Mouse (Mus musculus): Measurements from ENCODE around the gene Gpam. TPM values are rescaled to one million over a fixed set of nuclear protein-coding genes. Genes with fewer than 3 reads are reported as not detected.
A peak's percentile ranks its signal among the peaks of the same experiment; 100 is the strongest.

Gene Gpam
- polyA plus RNA-seq, 2 experiments from 2014 or later, result 1.6 to 2.1 TPM

DNA sequence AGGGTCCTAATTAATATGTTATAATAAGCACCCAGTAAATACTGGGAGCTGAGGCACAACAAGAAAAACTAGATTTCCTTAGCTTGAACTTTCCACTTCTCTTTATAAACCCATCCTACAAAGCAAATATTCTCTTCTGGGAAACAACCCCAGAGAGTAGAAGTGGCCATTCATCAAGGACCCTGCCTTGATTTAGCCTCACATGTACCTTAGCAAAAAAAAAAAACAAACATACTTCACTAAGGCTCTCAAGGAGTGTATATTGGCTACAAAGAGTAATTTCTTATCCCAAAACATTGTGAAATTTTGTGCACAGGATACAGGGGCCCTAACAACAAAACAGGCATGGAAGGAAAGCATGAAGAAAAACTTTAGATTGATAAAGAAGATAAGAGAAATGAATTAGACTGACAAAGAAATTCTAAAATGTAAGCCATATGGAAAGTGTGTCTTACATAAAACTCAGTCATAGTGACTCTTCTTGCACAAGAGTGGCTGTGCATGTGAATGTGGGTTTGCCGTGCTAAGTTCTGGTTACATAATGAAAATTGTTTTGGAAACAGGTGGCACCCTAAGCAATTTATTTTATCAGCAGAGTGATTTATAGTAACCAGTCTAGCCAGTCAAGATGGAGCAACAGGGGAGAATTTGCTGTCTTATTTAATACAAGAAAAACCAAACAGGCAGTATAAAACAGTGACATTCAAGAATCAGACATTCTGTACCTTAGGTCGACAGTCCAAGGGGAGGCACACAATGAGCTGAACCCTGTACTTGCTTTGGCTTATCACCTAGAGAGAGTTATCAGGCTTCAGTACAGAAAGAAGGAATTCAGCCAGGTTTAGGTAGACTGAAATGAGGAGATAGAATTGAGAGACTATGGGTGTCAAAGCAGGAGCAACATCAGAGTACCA lies 26.6 kb downstream of the Gpam start:
- ATAC-seq, result no peak

DNA sequence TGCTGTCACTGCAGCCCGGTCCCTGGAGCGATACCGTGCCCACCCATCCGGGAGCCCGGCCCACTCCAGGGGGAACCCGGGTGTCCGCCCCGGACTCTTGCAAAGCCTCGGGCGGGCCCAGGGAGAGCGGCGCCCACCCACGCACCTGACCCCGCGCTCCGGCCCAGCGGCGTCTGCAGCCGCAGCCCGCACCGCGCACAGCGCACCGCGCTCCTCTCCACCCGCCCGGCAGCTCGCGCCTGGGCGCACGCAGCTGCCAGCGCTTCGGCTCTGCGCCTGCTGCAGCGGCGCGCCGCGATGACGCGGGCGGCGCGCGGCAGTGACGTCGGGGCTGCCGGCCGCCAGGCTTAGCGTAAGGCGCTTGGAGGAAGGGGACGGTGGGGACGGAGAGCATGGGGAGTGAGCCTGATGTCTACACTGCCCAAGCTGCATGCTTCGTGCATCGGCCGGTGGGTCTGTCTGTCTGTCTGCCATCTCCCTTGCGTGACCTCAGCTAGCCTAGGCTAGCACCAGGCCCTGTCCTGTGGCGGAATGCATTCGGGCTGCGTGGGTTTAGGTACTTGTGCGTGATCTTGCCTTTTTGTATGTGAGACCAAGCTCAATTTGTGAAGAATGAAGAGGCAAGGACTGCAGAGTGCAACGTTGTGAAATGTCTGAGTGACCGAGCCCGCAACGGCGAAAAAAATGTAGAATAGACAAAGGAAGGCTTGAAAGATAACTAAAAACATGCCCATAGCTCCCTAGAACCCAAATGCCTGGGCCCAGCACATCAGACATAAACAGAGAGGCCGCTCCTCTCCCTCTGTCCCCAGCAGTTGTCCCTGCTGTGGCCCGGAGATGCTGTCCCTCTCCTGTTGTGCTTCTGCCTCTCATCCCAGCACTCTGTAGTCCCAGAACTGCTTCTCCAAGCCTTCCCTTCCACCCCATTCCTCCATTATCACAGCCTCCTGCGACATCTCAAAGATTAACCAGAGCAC lies 27.6 kb downstream of the Gpam start:
- ATAC-seq, result peak; percentile 90

DNA sequence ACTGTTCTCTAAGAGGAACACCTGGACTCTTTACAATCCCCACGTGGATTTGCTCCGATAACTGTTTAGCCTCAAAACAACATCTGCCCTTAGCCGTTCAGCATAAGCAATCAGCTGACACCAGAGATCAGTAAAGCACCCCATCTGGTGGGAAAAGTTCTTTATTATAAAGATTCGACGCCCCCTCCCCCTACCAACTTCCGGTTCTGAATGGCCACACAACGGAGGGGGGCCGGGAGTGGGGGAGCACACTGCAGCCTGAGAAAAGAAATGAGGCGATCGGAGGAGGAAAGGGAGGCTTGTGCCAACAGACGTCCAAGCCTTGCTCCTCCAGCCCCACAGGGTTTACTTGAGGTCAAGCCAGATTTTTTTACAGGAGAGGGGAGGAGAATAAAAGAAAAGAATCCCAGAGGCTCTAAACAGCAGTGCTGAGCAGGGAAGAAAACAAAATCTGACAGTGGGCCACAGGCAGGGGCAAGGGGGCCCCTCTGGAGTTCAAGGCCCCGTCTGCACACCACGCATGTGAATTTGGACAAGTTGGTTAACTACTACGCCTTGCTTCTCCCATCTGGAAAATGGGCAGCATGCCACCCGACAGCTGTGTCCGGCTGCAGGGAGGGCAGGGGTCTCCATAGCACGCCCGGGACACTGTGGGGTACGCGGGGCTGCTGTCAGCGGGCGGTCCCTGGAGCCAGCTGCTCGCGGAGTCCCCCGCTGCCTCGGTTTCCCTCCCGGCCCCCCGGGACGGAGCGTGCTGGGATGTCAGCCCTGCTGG lies 28.4 kb downstream of the Gpam start:
- ATAC-seq, result peak; percentile 5

DNA sequence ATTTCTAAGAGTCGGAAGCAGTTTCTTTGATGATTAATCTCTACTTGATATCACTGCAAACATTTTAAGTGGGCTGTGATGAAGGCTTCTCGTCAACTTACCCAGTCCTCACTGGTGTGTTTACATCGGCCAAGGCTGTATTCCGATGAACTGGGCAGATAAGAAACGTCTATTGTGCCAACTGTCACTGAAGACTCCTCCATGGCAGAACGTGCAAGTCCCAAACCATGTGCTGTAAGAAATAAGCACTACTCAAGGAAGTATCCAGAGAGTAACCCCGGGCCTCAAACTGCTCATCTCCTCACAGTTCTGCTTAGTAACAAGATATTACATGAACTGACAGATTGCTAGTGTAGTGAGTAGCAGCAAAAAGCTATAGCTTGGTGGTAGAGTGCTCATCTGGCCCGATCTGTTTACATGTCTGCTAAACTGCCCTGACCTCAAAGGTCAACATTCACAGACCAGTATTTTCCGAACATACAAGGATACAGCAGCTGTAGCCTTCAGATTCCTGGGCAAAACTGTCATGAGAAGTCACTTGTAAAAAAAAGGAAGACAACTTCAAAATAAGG lies 29.6 kb downstream of the Gpam start:
- ATAC-seq, result no peak

DNA sequence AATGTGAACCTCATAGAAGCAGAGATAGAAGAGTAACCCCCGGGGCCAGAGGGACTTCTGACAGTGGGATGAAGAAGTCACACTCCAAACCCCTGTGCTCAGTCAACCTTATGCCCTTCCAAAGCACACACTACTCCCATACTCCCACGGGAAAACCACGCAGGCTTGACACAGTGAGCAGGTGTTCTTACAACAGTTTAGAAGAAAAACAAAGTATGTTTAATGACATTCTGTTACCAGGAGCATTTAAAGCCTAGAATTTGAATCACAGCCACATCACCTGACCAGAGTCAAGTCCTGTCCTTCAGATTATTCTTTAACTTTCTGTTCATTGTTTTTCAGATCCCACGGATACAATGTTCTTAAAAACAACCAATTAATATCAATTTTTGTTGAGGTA lies 30.4 kb downstream of the Gpam start:
- no peak for ATAC-seq

DNA sequence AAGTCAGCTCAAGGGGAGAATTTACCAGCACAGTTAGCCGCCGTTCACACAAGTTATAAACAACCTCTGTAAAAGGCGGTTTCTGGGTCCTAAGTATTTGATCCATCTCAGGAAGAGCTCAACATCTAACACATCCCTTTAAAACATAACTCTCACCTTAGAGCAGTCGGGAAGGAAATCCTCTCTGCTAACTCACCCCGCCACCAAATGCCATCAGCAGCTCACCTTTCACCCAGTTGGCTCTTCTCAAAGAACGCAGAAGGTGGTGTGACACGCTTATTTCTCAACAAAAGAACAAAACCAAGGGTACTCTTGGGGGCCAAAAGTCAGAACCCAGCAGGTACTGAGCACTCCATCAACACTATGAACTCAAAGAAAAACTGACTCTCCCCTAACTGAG lies 31.5 kb downstream of the Gpam start:
- ATAC-seq, result no peak

DNA sequence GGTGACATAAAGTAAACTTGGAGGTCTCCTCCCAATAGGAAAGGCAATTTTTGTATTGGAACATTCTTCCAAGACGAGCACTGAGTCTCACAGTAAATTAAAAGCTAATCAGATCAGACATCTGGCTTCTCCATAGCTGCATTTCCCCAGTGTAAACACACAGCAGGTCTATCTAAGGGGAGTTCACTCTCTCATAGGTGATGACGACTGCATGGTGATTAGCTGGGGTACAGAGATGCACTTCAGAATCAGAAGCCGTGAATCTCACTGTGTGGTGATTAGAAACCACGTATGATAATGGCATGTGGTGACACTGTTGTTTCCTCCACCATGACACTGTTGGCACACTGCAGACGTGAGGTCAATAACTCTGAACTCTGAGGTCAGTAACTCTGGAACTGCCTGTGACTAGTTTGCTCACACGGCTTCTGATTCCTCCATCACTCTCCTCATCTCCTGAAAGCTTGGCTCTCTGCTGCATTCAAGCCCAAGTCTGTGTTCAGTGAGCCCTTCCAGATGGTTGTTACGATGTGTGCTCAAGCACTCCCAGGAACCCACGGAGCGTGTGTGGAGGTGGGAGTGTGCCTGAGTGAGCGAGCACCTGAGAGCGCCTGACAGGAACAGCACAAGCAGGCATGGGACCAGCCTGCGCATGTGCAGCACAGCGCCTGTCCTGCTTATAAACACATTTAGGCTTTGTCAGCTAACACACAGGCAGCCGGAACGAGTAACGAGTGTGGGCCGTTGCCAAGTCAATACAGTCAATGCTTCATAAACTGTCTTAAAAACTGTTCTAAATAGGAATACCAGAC lies 35.2 kb downstream of the Gpam start:
- no peak for ATAC-seq

DNA sequence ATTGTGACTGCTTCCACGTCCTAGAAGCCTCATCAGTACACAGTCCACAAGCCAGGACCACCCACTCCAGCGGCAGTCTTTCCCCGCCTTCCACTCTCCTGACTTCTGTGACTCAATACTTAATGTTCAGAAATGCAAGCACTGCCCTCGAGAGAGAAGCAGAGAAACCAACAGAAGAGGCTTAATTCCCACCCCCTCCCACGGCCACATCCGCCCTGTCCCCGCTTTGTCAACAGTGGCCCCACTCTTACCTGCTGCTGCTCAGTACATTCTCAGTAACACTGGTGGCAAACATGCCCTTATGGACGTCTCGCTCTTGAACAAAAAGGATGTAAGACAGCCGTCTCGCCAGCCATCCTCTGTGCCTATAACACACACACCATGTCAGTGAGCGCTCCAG lies 36.2 kb downstream of the Gpam start:
- no peak for ATAC-seq

DNA sequence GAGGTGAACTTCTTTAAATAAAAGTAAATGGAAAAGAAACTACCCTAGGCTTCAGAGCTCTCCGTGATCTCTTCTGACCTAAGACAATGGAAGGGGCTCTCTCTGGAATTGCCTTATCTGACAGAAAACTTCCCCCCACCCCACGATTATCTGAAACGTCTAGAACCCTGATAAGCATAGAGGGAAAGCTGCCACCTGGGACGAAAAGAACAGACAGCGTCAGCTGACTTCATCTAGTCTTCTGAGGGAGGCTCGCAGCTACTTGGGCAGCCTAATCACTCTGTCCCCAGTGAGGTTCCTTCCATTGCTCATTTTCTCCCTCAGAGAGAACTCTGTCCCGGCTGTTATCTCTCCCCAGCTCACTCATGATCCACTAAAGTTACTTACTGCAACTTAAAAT lies 36.9 kb downstream of the Gpam start:
- ATAC-seq, result no peak

DNA sequence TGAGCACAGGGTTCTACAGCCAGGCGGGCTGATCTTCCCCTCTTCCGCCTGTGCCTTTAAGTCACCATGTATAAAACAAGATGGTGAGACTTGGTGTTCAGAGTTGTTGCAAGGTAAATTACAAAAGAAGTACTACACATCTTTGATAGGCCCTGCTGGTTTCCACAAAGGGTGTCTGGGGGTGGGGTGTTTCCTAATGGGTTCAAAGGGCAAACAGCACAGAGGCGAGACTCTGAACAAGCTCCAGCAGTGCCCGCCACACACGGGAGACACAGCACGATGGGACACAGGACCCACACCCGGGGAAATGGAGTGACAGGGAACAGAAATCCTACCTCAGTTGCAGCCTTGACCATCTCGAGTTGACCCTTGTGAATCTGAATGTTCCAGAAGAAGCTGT lies 39.3 kb downstream of the Gpam start:
- ATAC-seq, result no peak

DNA sequence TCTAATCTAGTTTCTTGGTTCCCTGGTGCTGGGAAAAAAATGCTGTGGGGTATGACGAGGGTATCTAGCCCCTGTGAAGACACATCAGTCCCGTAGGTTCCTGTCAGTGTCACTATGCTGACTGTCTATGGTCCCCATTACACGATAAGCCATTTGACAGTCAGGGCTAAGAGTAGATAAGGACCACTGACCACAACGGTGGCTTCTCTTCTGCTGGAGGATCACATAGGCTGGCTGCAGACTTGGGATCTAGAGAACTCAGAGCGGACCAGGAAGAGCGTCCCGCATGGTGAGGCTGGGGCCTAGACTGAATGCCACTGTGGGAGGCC lies 41.2 kb downstream of the Gpam start:
- ATAC-seq, result no peak

DNA sequence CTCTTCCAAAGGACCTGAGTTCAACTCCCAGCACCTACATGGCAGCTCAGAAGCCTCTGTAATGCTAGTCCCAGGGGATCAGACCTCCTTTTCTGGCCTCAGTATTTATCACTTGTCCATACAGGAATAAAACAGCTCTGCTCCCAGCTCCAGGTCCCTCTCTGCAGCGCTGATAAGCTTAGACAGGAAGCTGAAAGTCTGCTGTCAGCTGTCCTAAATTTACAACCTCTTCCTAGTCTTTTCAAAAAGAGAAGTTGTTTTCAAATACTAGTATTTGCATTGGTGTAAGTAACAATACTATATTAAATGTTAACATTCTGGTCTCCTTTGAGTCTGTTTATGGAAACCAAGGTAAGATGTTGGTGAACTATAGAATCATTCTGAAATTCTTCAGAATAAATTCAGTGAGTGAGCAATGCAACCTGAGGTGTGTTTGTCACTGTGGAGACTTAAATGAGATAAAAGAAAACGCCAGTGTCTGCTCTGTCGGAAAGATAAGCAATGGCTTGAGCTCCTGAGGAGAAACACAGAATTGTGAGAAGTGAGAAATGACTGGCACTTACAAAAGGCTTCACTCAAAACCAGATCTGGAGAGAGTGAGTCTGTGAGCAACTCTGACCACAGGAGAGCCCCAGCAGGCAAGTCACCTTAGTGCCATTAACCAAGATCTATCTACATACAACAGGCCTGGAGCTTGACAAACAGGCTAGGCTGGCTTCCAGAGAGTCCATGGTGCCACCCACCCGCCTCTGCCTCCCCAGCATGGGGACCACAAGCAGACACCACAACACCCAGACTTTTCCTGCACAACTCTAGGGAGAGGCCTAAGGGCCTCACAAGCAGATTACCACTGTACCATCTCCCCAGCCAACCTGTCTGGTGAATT lies 41.8 kb downstream of the Gpam start:
- ATAC-seq, result no peak

DNA sequence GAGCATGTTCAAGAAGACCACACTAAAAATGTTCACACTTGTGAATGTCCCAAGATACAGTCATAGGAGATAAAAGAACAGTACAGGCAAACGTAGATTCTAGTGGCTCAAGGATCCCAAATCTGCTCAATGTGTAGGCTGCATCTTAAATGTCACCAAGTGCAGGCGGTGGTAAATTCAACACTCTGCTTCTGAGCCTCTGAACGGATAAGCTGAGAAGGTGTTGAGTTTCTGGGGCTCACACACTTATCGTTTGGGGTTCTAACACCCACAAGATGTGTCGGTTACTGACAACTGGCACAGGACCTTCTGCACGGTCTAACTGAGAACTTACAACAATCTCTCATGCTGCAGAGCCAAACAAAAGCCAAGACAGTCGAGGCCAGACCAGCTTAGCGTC lies 50.2 kb downstream of the Gpam start:
- no peak for ATAC-seq

DNA sequence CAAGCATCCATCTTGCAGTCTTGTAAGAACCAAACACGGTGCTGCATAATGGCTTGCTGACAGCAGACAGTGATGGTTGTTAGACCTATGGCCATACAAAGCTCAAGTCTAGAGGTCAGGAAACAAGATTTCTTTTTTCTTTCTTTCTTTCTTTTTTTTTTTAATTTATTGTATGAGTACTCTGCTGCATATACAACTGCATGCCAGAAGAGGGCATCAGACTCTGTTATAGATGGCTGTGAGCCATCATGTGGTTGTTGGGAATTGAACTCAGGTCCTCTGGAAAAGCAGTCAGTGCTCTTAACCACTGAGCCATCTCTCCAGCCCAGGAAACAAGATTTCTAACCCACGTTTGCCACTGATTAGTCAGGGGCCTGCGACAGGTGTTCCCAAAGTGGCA lies 54.0 kb downstream of the Gpam start:
- no peak for ATAC-seq

DNA sequence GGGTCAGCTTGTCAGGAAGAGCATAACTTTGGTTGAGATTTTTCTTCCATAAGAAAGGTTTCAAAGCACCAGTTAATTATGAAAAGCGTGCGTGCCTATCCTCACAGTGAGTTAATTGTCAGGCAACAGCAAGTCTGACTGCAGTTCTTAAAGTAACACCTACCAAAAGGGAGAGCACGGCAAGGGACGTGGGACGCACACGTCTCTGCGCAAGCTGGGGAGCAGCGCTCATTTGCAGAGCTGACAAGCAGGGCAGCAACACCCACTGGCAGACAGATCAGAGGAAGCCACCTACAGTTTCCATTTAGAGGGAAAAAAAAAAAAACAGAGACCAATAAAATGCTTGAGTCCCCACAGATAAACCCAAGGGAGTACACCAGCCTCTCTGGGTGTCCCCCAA lies 58.0 kb downstream of the Gpam start:
- no peak for ATAC-seq

DNA sequence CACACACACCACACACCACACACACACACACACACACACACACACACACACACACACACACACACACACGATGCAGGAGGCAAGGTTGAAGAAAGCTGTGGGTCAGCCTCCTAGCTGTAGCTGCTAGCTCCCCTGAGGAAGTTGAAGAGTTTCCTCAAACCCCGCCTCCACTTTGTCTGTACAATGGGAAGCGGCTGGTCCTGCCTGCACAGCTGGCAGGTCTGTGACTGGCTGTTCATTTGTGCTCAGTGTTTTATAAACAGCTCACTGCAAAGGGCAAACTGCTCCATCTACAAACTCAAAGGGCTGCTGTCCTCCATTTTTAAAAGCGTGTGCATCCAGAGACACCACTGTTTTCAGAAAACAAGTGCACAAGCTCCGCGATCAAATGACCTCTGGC lies 63.8 kb downstream of the Gpam start:
- ATAC-seq, result peak; percentile 52

DNA sequence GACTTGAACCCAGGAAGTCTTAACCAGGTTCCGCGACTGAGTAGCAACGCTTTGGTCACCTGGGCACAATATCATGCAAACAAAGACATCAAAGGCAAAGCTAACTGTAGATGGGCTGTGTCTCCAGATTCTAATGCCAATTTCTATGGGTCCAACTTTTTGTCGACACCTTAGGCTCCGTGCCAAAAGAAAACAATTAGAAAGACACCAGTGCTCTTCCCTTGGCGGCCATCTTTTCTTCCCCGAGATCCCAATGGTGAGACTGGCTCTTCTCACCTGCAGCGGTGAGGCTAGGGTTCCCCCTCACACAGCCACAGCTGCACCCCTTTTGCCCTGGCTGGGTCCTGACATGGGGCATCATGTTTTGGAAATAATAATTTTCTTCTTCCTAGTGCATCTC lies 64.5 kb downstream of the Gpam start:
- no peak for ATAC-seq

DNA sequence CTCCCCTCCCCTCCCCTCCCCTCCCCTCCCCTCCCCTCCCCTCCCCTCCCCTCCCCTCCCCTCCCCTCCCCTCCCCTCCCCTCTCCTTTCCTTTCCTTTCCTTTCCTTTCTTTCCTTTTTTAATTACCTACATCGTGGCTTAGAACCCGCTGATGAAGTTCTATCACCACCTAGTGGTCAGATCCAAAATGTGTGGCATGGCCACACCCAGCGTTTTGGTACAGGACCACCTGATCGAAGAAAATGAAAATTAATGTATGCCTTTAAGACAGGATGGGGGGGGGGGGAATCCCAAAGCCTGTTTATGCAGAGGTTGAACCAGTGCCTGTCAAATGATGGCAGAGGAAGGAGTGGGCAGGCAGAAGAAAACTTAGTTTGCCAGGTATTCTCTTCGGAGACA lies 65.1 kb downstream of the Gpam start:
- peak; percentile 82 for ATAC-seq

DNA sequence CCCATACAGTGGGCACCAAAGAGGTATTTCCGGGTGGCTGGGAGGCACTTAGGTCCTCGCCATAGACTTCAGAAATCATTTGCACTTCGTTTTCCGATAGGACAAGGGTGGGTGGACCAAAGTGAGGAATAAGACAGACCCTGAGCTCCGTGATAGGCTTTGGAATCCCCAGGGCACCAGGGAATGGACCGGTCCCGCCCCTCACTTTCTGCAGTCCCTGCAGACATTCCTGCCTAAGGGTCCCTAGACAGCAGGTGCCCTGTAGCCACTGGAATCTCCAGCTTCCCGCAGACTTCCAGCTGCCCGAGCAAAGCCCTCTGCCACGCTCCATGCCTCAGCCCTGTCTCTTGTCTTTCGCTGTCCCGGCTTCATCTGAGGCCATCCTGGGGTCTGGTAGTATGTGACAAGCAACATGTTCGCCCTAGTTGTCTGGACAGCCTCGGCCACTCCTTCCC lies 65.6 kb downstream of the Gpam start:
- no peak for ATAC-seq

DNA sequence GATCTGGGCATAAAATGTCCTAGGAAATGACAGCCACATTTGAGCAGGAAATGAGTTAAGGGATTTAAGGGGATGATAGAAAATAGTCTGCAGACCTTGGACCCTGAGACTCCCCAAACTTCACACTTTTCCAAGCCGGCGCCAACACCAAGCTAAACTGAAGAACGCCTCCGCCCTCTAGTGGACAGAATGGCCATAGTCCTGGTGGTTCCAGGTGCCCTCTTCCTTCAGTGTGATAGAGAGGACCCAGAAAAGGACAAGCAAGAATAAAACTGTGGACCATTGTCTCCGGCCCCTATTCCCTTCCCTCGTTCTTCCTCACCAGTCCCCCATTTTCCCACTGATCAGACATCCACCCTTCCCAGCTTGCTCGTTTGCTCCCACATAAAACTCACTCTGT lies 66.1 kb downstream of the Gpam start:
- peak; percentile 52 for ATAC-seq

DNA sequence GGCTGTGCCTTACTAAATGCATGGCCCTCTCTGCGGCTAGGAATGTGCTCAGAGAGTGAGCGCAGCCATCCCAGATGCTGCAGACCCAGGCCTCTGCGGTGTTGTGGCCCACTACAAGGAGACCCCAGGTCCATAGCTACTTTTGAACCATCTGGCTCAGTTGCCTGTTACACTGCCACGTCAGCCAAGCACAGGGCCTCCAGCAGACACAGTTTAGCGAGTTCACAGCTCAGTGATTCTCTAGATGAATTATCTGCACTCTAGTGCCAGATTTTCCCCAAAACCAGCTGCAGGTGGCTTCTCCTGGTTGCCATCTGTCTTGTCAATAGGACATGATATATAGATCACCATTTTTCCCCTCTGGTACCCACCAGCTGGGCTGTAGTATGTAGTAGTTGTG lies 69.6 kb downstream of the Gpam start:
- no peak for ATAC-seq
